Mouse (Mus musculus) CH12.LX (cell line): Measurements from ENCODE around the gene Rapgef2. TPM values are rescaled to one million over a fixed set of nuclear protein-coding genes. Genes with fewer than 3 reads are reported as not detected.

Experiments used
- DNase-seq: peaks from one replicate; pipeline ENCODE4 v3.0.0-alpha.2; 2013; ENCODE audit errors: extremely low read depth
- H3K27ac ChIP-seq: 2 replicates; pipeline ENCODE4 v1.5.1; 2012; ENCODE audit warnings: low read depth, mild to moderate bottlenecking, control low read depth, moderate library complexity; ENCODE audit not compliant: insufficient read depth
- H3K27me3 ChIP-seq: replicated peaks from 2 replicates; pipeline ENCODE3; 2012; ENCODE audit warnings: inconsistent platforms
- H3K36me3 ChIP-seq, 2 experiments: replicated peaks in 1 of 2; 2 replicates each; pipeline versions ENCODE3 to v1.6.1; 2012; ENCODE audit warnings: inconsistent platforms in 1 of 2, low read length in 1 of 2, mild to moderate bottlenecking in 1 of 2, mixed read lengths in 1 of 2, moderate library complexity in 1 of 2; ENCODE audit not compliant: control insufficient read depth in 1 of 2, insufficient read depth in 1 of 2
- H3K4me1 ChIP-seq, 2 experiments: 2 replicates each; pipeline ENCODE4 v1.6.1; 2012; ENCODE audit warnings: inconsistent platforms in 1 of 2, moderate library complexity in 1 of 2; ENCODE audit not compliant: insufficient read depth in 2 of 2, control insufficient read depth in 1 of 2
- H3K4me2 ChIP-seq: 2 replicates; pipeline ENCODE4 v1.6.1; 2012; ENCODE audit warnings: low read depth, mild to moderate bottlenecking, control low read depth; ENCODE audit not compliant: poor library complexity, insufficient read depth, severe bottlenecking
- H3K4me3 ChIP-seq, 3 experiments: fragments of 150-350 bp in 1 of 3; sonication (generic) in 1 of 3; replicated peaks in 1 of 3; 2 replicates each; pipeline versions ENCODE3 to v1.5.1; 2011 to 2012; ENCODE audit warnings: low read depth in 2 of 3, low read length in 2 of 3, mild to moderate bottlenecking in 2 of 3, moderate library complexity in 2 of 3, control low read depth in 1 of 3, improper control_type of control experiment in 1 of 3, inconsistent platforms in 1 of 3, mixed read lengths in 1 of 3; ENCODE audit not compliant: poor library complexity in 1 of 3
- H3K79me2 ChIP-seq: replicated peaks from 2 replicates; pipeline ENCODE4 v1.6.1; 2012; ENCODE audit warnings: mild to moderate bottlenecking, moderate library complexity; ENCODE audit not compliant: control insufficient read depth, poor library complexity, insufficient read depth, severe bottlenecking; ENCODE audit errors: extremely low read depth
- H3K9ac ChIP-seq: 2 replicates; pipeline ENCODE4 v1.6.1; 2012; ENCODE audit warnings: low read depth, mild to moderate bottlenecking, control low read depth, moderate library complexity; ENCODE audit not compliant: insufficient read depth
- H3K9me3 ChIP-seq: replicated peaks from 2 replicates; pipeline ENCODE3; 2012; ENCODE audit warnings: low read length, inconsistent platforms, mixed read lengths
- BHLHE40 ChIP-seq: IDR thresholded peaks from 2 replicates; pipeline ENCODE4 v1.6.1; 2011; ENCODE audit warnings: mild to moderate bottlenecking, low read depth, low read length, improper control_type of control experiment
- CTCF ChIP-seq, 2 experiments: IDR thresholded peaks in 1 of 2; conservative IDR thresholded peaks in 1 of 2; 2 replicates each; pipeline ENCODE4 v1.5.1; 2011 to 2012; ENCODE audit warnings: low read depth in 2 of 2, low read length in 2 of 2, improper control_type of control experiment in 1 of 2, inconsistent platforms in 1 of 2, mild to moderate bottlenecking in 1 of 2, moderate library complexity in 1 of 2
- E2F4 ChIP-seq: IDR thresholded peaks from 2 replicates; pipeline ENCODE4 v1.6.1; 2011; ENCODE audit warnings: low read depth, low read length, improper control_type of control experiment; ENCODE audit not compliant: insufficient replicate concordance
- ELF1 ChIP-seq: IDR thresholded peaks from 2 replicates; pipeline ENCODE4 v1.6.1; 2014; ENCODE audit warnings: low read depth, mild to moderate bottlenecking, inconsistent platforms, low read length, improper control_type of control experiment
- ETS1 ChIP-seq: conservative IDR thresholded peaks from 2 replicates; pipeline ENCODE4 v1.6.1; 2012; ENCODE audit warnings: low read depth, mild to moderate bottlenecking, inconsistent platforms, low read length, improper control_type of control experiment, moderate library complexity
- KAT2A ChIP-seq: IDR thresholded peaks from 2 replicates; pipeline ENCODE4 v1.6.1; 2012; ENCODE audit warnings: low read length, improper control_type of control experiment, inconsistent platforms; ENCODE audit not compliant: insufficient replicate concordance
- MAFK ChIP-seq: IDR thresholded peaks from 2 replicates; pipeline ENCODE4 v1.6.1; 2011; ENCODE audit warnings: low read length, improper control_type of control experiment; ENCODE audit not compliant: insufficient replicate concordance
- MAZ ChIP-seq: IDR thresholded peaks from 2 replicates; pipeline ENCODE4 v1.6.1; 2012; ENCODE audit warnings: low read depth, mild to moderate bottlenecking, inconsistent platforms, low read length, improper control_type of control experiment, moderate library complexity
- MYC ChIP-seq: IDR thresholded peaks from 2 replicates; pipeline ENCODE4 v1.6.1; 2011; ENCODE audit warnings: low read depth, mild to moderate bottlenecking, improper control_type of control experiment, low read length
- NRF1 ChIP-seq: IDR thresholded peaks from 2 replicates; pipeline ENCODE4 v1.6.1; 2014; ENCODE audit warnings: low read depth, mild to moderate bottlenecking, inconsistent platforms, low read length, improper control_type of control experiment, moderate library complexity
- POLR2A ChIP-seq: IDR thresholded peaks from 2 replicates; pipeline ENCODE4 v1.6.1; 2011; ENCODE audit warnings: low read depth, mild to moderate bottlenecking, improper control_type of control experiment, low read length
- POLR2AphosphoS2 ChIP-seq: IDR thresholded peaks from 2 replicates; pipeline ENCODE4 v1.6.1; 2011; ENCODE audit warnings: low read depth, low read length, improper control_type of control experiment
- RAD21 ChIP-seq: IDR thresholded peaks from 2 replicates; pipeline ENCODE4 v1.6.1; 2011; ENCODE audit warnings: low read depth, mild to moderate bottlenecking, low read length, improper control_type of control experiment, moderate library complexity
- RCOR1 ChIP-seq: conservative IDR thresholded peaks from 2 replicates; pipeline ENCODE4 v1.6.1; 2012; ENCODE audit warnings: low read depth, mild to moderate bottlenecking, inconsistent platforms, low read length, improper control_type of control experiment
- TBP ChIP-seq: conservative IDR thresholded peaks from 2 replicates; pipeline ENCODE4 v1.6.1; 2011; ENCODE audit warnings: low read depth, low read length, improper control_type of control experiment
- UBTF ChIP-seq: IDR thresholded peaks from 2 replicates; pipeline ENCODE4 v1.6.1; 2012; ENCODE audit warnings: low read depth, mild to moderate bottlenecking, inconsistent platforms, low read length, improper control_type of control experiment, moderate library complexity
- USF1 ChIP-seq: IDR thresholded peaks from 2 replicates; pipeline ENCODE4 v1.6.1; 2014; ENCODE audit warnings: low read depth, mild to moderate bottlenecking, inconsistent platforms, low read length, improper control_type of control experiment
- USF2 ChIP-seq: conservative IDR thresholded peaks from 2 replicates; pipeline ENCODE4 v1.6.1; 2011; ENCODE audit warnings: low read depth, low read length, improper control_type of control experiment
- ZC3H11A ChIP-seq: IDR thresholded peaks from 2 replicates; pipeline ENCODE4 v1.6.1; 2012; ENCODE audit warnings: low read depth, mild to moderate bottlenecking, inconsistent platforms, low read length, improper control_type of control experiment
- ZKSCAN1 ChIP-seq: IDR thresholded peaks from 2 replicates; pipeline ENCODE4 v1.6.1; 2012; ENCODE audit warnings: low read depth, inconsistent platforms, low read length, improper control_type of control experiment, borderline replicate concordance
- ZNF384 ChIP-seq: IDR thresholded peaks from 2 replicates; pipeline ENCODE4 v1.6.1; 2012; ENCODE audit warnings: low read depth, low read length, improper control_type of control experiment, inconsistent platforms
- dilution Hi-C: fragments of 300-500 bp; cut with MboI; formaldehyde crosslinking; loops from 2 replicates; pipeline ENCODE4 v1.14.3; 2020; ENCODE audit warnings: low sequenced_read_pairs; ENCODE audit not compliant: extremely low pct_unique_long_range_greater_than_20kb, extremely low pct_ligation_motif_present
- in situ Hi-C: fragments of 300-500 bp; cut with MboI; formaldehyde crosslinking; loops from 3 replicates; pipeline ENCODE4 v1.14.3; 2019; ENCODE audit warnings: low sequenced_read_pairs, low pct_ligation_motif_present, low pct_unique_long_range_greater_than_20kb, mixed read lengths
- polyA plus RNA-seq: library from polyadenylated mRNA; unstranded; fragments of >175 nt; gene quantifications from 2 replicates; pipeline ENCODE4 v1.2.1, GENCODE M21; 2012; ENCODE audit warnings: low read depth; ENCODE audit not compliant: insufficient read length
- total RNA-seq, 2 experiments: library from RNA; depleted of rRNA; stranded (reverse); fragments of 300-350 nt in 1 of 2; fragments of >200 nt in 1 of 2; gene quantifications; 2 replicates each; pipeline ENCODE4 v1.2.3; 2012 to 2014

Gene Rapgef2
- total and polyA plus RNA-seq, 3 experiments, result 0.72 to 3.1 (median 2.6) TPM

DNA sequence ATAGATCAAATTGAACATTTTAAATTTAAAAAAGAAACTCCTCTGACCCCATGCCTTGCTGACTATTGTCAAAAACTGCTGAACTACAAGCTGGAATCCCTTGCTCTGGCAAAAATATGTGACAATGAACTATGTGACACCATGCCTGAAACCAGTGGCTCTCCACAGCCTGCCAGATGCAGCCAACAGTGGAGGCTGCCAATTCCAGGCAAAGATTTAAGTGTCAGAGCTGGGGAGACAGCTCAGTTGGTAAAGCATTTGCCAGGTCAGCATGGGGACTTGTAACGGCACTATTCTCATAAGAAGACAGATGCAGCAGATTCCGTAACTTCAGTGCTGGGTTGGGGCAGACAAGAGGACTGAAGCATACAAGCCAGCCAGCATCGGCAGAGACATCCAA is 95.9 kb downstream of the Rapgef2 start:
- Histone ChIP-seq H3K4me3 (no peak overlapping the region), H3K9ac (no peak overlapping the region), H3K4me1 (peaks cover 0 to 18% of the 10 kb centered on the region in 2 experiments; a peak in 2 of 4 replicates), H3K9me3 (no peaks in the 10 kb centered on the region), H3K79me2 (no peaks in the 10 kb centered on the region), H3K27ac (no peak overlapping the region), H3K27me3 (no peaks in the 10 kb centered on the region), H3K4me2 (no peak overlapping the region)
- no peak for DNase-seq
- in situ Hi-C loops, result no loop called here
- TF ChIP-seq CTCF (conservative IDR thresholded peaks at IDR 0.05 in 1 of 2, IDR thresholded peaks at IDR 0.05 in 1 of 2; ENCODE audit: low read depth in 2 of 2, low read length in 2 of 2) (no peak), RAD21 (no peak), MAFK (no peak), ZKSCAN1 (no peak), POLR2AphosphoS2 (no peak), NRF1 (no peak), UBTF (no peak)
- TF ChIP-seq, all 38 proteins: peak for 0
- dilution Hi-C loops, result no loop called here
- peaks cover 0 to 5% of the 10 kb centered on the region in 2 experiments for H3K36me3 ChIP-seq

DNA sequence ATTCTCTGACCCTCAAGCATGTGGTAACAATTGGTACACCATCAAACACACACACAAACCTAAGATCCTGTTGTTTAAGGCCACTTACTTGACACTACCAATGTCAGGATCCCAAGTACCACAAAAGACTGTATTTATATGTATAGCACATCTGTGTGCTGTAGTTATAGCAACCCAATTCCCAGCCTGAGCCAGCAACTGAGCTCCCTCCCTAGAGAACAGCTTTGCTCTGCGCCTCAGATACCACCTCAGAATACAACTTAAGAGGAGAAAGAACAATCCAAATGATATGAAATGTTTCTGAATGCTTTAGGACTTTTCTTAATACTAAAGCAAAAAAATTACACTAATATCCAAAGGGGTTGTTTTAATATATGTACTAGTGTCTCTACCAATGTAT is 98.4 kb downstream of the Rapgef2 start:
- TF ChIP-seq MAFK, result no peak
- TF ChIP-seq NRF1, result no peak
- no peak for TF ChIP-seq ETS1
- TF ChIP-seq RCOR1, result no peak
- TF ChIP-seq TBP, result no peak
- no peak for TF ChIP-seq ZNF384
- TF ChIP-seq POLR2AphosphoS2, result no peak
- no peak for TF ChIP-seq MAZ
- TF ChIP-seq ZKSCAN1, result no peak
- TF ChIP-seq ELF1, result no peak
- no peak for TF ChIP-seq RAD21
- TF ChIP-seq MYC, result no peak
- no peak for TF ChIP-seq USF1
- TF ChIP-seq USF2, result no peak
- no peak for TF ChIP-seq ZC3H11A
- no peak for TF ChIP-seq BHLHE40
- TF ChIP-seq E2F4, result no peak
- TF ChIP-seq KAT2A, result no peak
- no peak for TF ChIP-seq POLR2A
- no peaks in the 10 kb centered on the region for H3K9me3 ChIP-seq
- H3K27ac ChIP-seq, result no peak overlapping the region
- no peaks in the 10 kb centered on the region for H3K79me2 ChIP-seq
- H3K9ac ChIP-seq, result no peak overlapping the region
- H3K4me3 ChIP-seq, result no peak overlapping the region
- DNase-seq, result no peak
- no peak overlapping the region for H3K4me2 ChIP-seq
- peaks cover 0 to 3% of the 10 kb centered on the region in 2 experiments; a peak in 2 of 4 replicates for H3K4me1 ChIP-seq
- H3K36me3 ChIP-seq, result peaks cover 0 to 4% of the 10 kb centered on the region in 2 experiments
- dilution Hi-C loops (no loop called here), in situ Hi-C loops (no loop called here)
- no peaks in the 10 kb centered on the region for H3K27me3 ChIP-seq
